In the genomic region with DNA sequence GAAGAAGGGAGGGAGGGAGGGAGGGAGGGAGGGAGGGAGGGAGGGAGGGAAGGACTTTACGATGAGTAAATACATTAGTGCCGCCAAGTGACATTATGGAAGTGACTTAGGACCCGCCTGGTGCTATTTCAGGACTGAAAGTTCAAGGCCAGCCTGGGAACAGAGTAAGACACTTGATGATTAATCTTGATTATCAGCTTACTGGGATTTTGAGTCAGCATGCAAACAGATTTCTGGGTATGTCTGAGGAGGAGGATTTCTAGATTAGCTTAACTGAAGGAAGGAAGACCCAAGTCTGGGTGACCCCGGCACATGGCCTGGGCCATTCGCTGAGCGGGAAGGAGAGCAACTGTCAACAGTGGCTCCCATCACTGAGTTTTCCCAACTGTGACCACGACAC, we compare ENCODE assay signal across 27 mouse cellular contexts. TPM values are rescaled to one million over a fixed set of nuclear protein-coding genes. Genes with fewer than 3 reads are reported as not detected.
DNase-seq lines count a peak whose midpoint lies in the region; ATAC-seq lines count a peak whose summit lies in the region.
"Had no signal": no experiment of that assay in that cellular context is flagged by ENCODE, and none has a peak within 500 bp of the region (broad histone marks: within the 10 kb centered on the region; RNA-seq: fewer than 3 reads in every experiment).

No protein-coding gene starts in this region.

- H3K9me3 ChIP-seq in midbrain, embryonic 13.5 days, result no peaks in the 10 kb centered on the region
- H3K9me3 ChIP-seq: embryonic facial prominence, embryonic 10.5 days; embryonic facial prominence, embryonic 13.5 days; forebrain, embryonic 12.5 days; forebrain, embryonic 15.5 days; hindbrain, embryonic 12.5 days; hindbrain, embryonic 15.5 days had no signal

- DNase-seq in adrenal gland, adult 2 months, result peak; percentile 82
- no peak for DNase-seq in adrenal gland, postnatal 4 days (ENCODE audit: low spot score in 2 of 2)
- peak; percentile 30 for DNase-seq in 416B (ENCODE audit: low read depth)
- peak; percentile 70 for DNase-seq in adrenal gland, postnatal 14 days
- no peak for DNase-seq in adipocyte (ENCODE audit: low spot score)
- DNase-seq: cerebellum, adult 11-12 months; cerebellum, adult 8-10 months; cerebellum, postnatal 10 days; cerebellum, postnatal 36 days; embryo, embryonic 11 days; gastrocnemius, adult 2 months; gastrocnemius, postnatal 14 days; heart, adult 11 months; kidney, adult 2 months had no signal

- H3K27ac ChIP-seq in midbrain, embryonic 13.5 days, result no peak overlapping the region
- H3K27ac ChIP-seq: embryonic facial prominence, embryonic 10.5 days; embryonic facial prominence, embryonic 13.5 days; forebrain, embryonic 12.5 days; forebrain, embryonic 15.5 days; gastrocnemius, adult 2 months; hindbrain, embryonic 12.5 days; hindbrain, embryonic 15.5 days had no signal

- no peak for ATAC-seq in midbrain, embryonic 13.5 days
- ATAC-seq: CD4-positive, CD25-positive, alpha-beta regulatory T cell, adult 4 months; forebrain, embryonic 15.5 days; intestine, postnatal 0 days had no signal

- 88% methylated on average over 7 of the region's 7 CpGs for WGBS in midbrain, embryonic 13.5 days

- no peak overlapping the region for H3K4me2 ChIP-seq in midbrain, embryonic 13.5 days (replicated peaks)
- H3K4me2 ChIP-seq: embryonic facial prominence, embryonic 13.5 days; forebrain, embryonic 12.5 days; forebrain, embryonic 15.5 days; heart, embryonic 11.5 days; hindbrain, embryonic 12.5 days; hindbrain, embryonic 15.5 days had no signal

- peaks cover 3% of the 10 kb centered on the region; the same call in 1 of the 2 replicates for H3K27me3 ChIP-seq in midbrain, embryonic 13.5 days
- H3K27me3 ChIP-seq: embryonic facial prominence, embryonic 13.5 days; forebrain, embryonic 12.5 days; forebrain, embryonic 15.5 days; hindbrain, embryonic 12.5 days; hindbrain, embryonic 15.5 days had no signal

- no peaks in the 10 kb centered on the region for H3K4me1 ChIP-seq in midbrain, embryonic 13.5 days (replicated peaks)
- H3K4me1 ChIP-seq: embryonic facial prominence, embryonic 10.5 days; embryonic facial prominence, embryonic 13.5 days; forebrain, embryonic 12.5 days; forebrain, embryonic 15.5 days; hindbrain, embryonic 12.5 days had no signal

- H3K4me3 ChIP-seq in midbrain, embryonic 13.5 days (replicated peaks), result no peak overlapping the region
- H3K4me3 ChIP-seq: embryonic facial prominence, embryonic 10.5 days; embryonic facial prominence, embryonic 13.5 days; erythroblast, embryonic 14.5 days; forebrain, embryonic 12.5 days; forebrain, embryonic 15.5 days; gastrocnemius, adult 2 months; hindbrain, embryonic 12.5 days; hindbrain, embryonic 15.5 days had no signal

- H3K36me3 ChIP-seq in midbrain, embryonic 13.5 days, result peaks cover 11% of the 10 kb centered on the region
- H3K36me3 ChIP-seq: forebrain, embryonic 15.5 days had no signal

- H3K9ac ChIP-seq in midbrain, embryonic 13.5 days (replicated peaks), result no peak overlapping the region
- H3K9ac ChIP-seq: embryonic facial prominence, embryonic 13.5 days; forebrain, embryonic 12.5 days; forebrain, embryonic 15.5 days; hindbrain, embryonic 12.5 days; hindbrain, embryonic 15.5 days had no signal

RNA-seq across cellular contexts. Expression of a gene that starts 6.0 kb away (rescaled TPM):
- 10 to 100 TPM in 1 of 2 experiments, 1 to 10 TPM in 1; 3.1 to 13.5 TPM for total RNA-seq in adrenal gland, adult 2 months (2021)
- 13.9 and 19.3 TPM in 2 replicates for polyA plus RNA-seq in adrenal gland, adult 2 months (2012; rRNA removed)
- total RNA-seq in adrenal gland, postnatal 4 days (2021), result 1 to 10 TPM; 5.8 to 7.8 TPM
- total RNA-seq in adrenal gland, postnatal 14 days (2021), result 3.4 and 5.4 TPM in 2 replicates
- 10.3 TPM in 2 replicates for polyA plus RNA-seq in midbrain, embryonic 13.5 days (2015; fragmentation: Nextera tagmentation; extraction: Ambion mirVana)

RNA-seq across cellular contexts. Expression of a gene that starts 11.5 kb away (rescaled TPM):
- 100 to 1,000 TPM; 141 TPM for total RNA-seq in adrenal gland, adult 2 months (2021)
- polyA plus RNA-seq in adrenal gland, adult 2 months (2012; rRNA removed), result 147 and 160 TPM in 2 replicates
- total RNA-seq in adrenal gland, postnatal 4 days (2021), result 100 to 1,000 TPM; 102 to 141 TPM
- total RNA-seq in adrenal gland, postnatal 14 days (2021), result 107 and 112 TPM in 2 replicates
- polyA plus RNA-seq in midbrain, embryonic 13.5 days (2015; fragmentation: Nextera tagmentation; extraction: Ambion mirVana), result 16.6 and 20.3 TPM in 2 replicates

RNA-seq across cellular contexts. Expression of a gene that starts 25.4 kb away (rescaled TPM):
- 1 to 10 TPM; 3.9 to 9.4 TPM for total RNA-seq in adrenal gland, adult 2 months (2021)
- polyA plus RNA-seq in adrenal gland, adult 2 months (2012; rRNA removed), result 2.7 and 3.9 TPM in 2 replicates
- total RNA-seq in adrenal gland, postnatal 4 days (2021), result 1 to 10 TPM; 6.2 to 6.5 TPM
- 4.3 and 5.2 TPM in 2 replicates for total RNA-seq in adrenal gland, postnatal 14 days (2021)
- polyA plus RNA-seq in midbrain, embryonic 13.5 days (2015; fragmentation: Nextera tagmentation; extraction: Ambion mirVana), result 39.2 and 39.8 TPM in 2 replicates
- polyA plus RNA-seq: erythroblast, embryonic 14.5 days had no signal

RNA-seq across cellular contexts. Expression of a gene that starts 25.6 kb away (rescaled TPM):
- total RNA-seq in adrenal gland, adult 2 months (2021), result under 1 TPM; 0.55 to 0.93 TPM
- polyA plus RNA-seq in adrenal gland, adult 2 months (2012; rRNA removed), result 0.08 and 0.32 TPM in 2 replicates
- total RNA-seq in adrenal gland, postnatal 4 days (2021), result under 1 TPM; 0.56 to 0.62 TPM
- total RNA-seq in adrenal gland, postnatal 14 days (2021), result 0.59 and 0.83 TPM in 2 replicates
- polyA plus RNA-seq in midbrain, embryonic 13.5 days (2015; fragmentation: Nextera tagmentation; extraction: Ambion mirVana), result 0.54 and 0.67 TPM in 2 replicates
- total RNA-seq: hematopoietic stem cell, adult 5-6 weeks had no signal
- polyA plus RNA-seq: CD4-positive, CD25-positive, alpha-beta regulatory T cell, adult 4 months; heart, embryonic 11.5 days; heart, embryonic 14.5 days had no signal

RNA-seq across cellular contexts. Expression of a gene that starts 43.3 kb away (rescaled TPM):
- 10 to 100 TPM; 62.1 to 73.2 TPM for total RNA-seq in adrenal gland, adult 2 months (2021)
- 29.7 and 38.6 TPM in 2 replicates for polyA plus RNA-seq in adrenal gland, adult 2 months (2012; rRNA removed)
- total RNA-seq in adrenal gland, postnatal 4 days (2021), result 10 to 100 TPM; 79.7 to 80.7 TPM
- total RNA-seq in adrenal gland, postnatal 14 days (2021), result 58.4 and 71.3 TPM in 2 replicates
- 67.5 and 70.2 TPM in 2 replicates for polyA plus RNA-seq in midbrain, embryonic 13.5 days (2015; fragmentation: Nextera tagmentation; extraction: Ambion mirVana)

Comparison
In these comparisons a context has a peak if more than half of its experiments do, and no peak if none do; other contexts are left out.
1. DNase-seq: peak in adrenal gland, adult 2 months (single experiment), 416B (single experiment) and adrenal gland, postnatal 14 days (single experiment); none in adrenal gland, postnatal 4 days (0 of 2) and adipocyte (single experiment).